Mouse (Mus musculus): ENCODE measurements at regions not wholly inside any gene's neighbourhood (a gene's known extent, or its start where the extent isn't known, plus 50 kb on each side); places are given as distances from the start of the nearest gene placed in this dataset.

- intact Hi-C loops (cut with DNase I) = loop anchor here (1.0 to 5.0 kb wide), 3 partner anchors 162 to 701 kb away; no protein-coding TSS in a partner anchor
Measured at GRCm38 (mm10) chr8:36361255-36361654, 595.7 kb downstream of the Gm19410 start.

GRCm38 (mm10) chr8:36361818-36362217, 596.2 kb downstream of the Gm19410 start:
- intact Hi-C loops (cut with DNase I) = loop anchor here (1.0 to 5.0 kb wide), 3 partner anchors 161 to 700 kb away; no protein-coding TSS in a partner anchor

GRCm38 (mm10) chr8:36363291-36363690, 597.7 kb downstream of the Gm19410 start:
- intact Hi-C loops (cut with DNase I) = loop anchor here (5.0 kb wide), 2 partner anchors 469 to 699 kb away; no protein-coding TSS in a partner anchor

- intact Hi-C loops (cut with DNase I) = loop anchor here (5.0 kb wide), 2 partner anchors 468 to 698 kb away; no protein-coding TSS in a partner anchor
Measured at GRCm38 (mm10) chr8:36364567-36365231, 599.1 kb downstream of the Gm19410 start.

- intact Hi-C loops (cut with DNase I) = no loop called here
Measured at GRCm38 (mm10) chr8:36365945-36366344, 600.4 kb downstream of the Gm19410 start.

- intact Hi-C loops (cut with DNase I) = no loop called here
Measured at GRCm38 (mm10) chr8:36376579-36377350, 611.2 kb downstream of the Gm19410 start.

- intact Hi-C loops (cut with DNase I) = no loop called here
Measured at GRCm38 (mm10) chr8:36394487-36394886, 598.9 kb upstream of the AI429214 start.

- intact Hi-C loops (cut with DNase I) = no loop called here
Measured at GRCm38 (mm10) chr8:36396493-36396892, 596.9 kb upstream of the AI429214 start.

GRCm38 (mm10) chr8:36406706-36407105, 586.7 kb upstream of the AI429214 start:
- intact Hi-C loops (cut with DNase I) = no loop called here
